Mouse (Mus musculus): ENCODE measurements around the gene Cdk15. TPM values are rescaled to one million over a fixed set of nuclear protein-coding genes. Genes with fewer than 3 reads are reported as not detected.
A peak's percentile ranks its signal among the peaks of the same experiment; 100 is the strongest.

The Cdk15 gene
- polyA plus RNA-seq, 1 experiment, result 0.12 TPM

GRCm38 (mm10) chr1:59268931-59269330 is 12.2 kb downstream of the Cdk15 start:
- no peak for DNase-seq
- 67% methylated on average over 8 of the region's 8 CpGs for WGBS

GRCm38 (mm10) chr1:59269466-59269865 is 12.8 kb downstream of the Cdk15 start:
- DNase-seq, result no peak
- Histone ChIP-seq H3K27ac (ENCODE audit: control insufficient read depth, insufficient read depth, low read length) (no peak overlapping the region), H3K36me3 (ENCODE audit: control insufficient read depth, insufficient read depth, low read length) (no peaks in the 10 kb centered on the region), H3K4me1 (replicated peaks; ENCODE audit: control insufficient read depth, insufficient read depth, low read length) (no peaks in the 10 kb centered on the region), H3K27me3 (ENCODE audit: control insufficient read depth, insufficient read depth, low read length) (no peaks in the 10 kb centered on the region), H3K4me3 (ENCODE audit: control insufficient read depth, insufficient read depth, low read length) (no peak overlapping the region)
- no peak for TF ChIP-seq CTCF (IDR thresholded peaks at IDR 0.05; ENCODE audit: borderline replicate concordance, control insufficient read depth, extremely low read depth, insufficient read depth, low read length, poor library complexity)
- no peak for TF ChIP-seq POLR2A (IDR thresholded peaks at IDR 0.05; ENCODE audit: control insufficient read depth, extremely low read depth, insufficient read depth, low read length, poor library complexity)
- WGBS, result 98% methylated on average over 6 of the region's 6 CpGs

More at GRCm38 (mm10) chr1:59268931-59269330, 12.2 kb downstream of the Cdk15 start:
- Histone ChIP-seq H3K27ac (ENCODE audit: control insufficient read depth, insufficient read depth, low read length) (no peak overlapping the region), H3K36me3 (ENCODE audit: control insufficient read depth, insufficient read depth, low read length) (no peaks in the 10 kb centered on the region), H3K4me3 (ENCODE audit: control insufficient read depth, insufficient read depth, low read length) (no peak overlapping the region), H3K4me1 (replicated peaks; ENCODE audit: control insufficient read depth, insufficient read depth, low read length) (no peaks in the 10 kb centered on the region), H3K27me3 (ENCODE audit: control insufficient read depth, insufficient read depth, low read length) (no peaks in the 10 kb centered on the region)
- TF ChIP-seq CTCF (IDR thresholded peaks at IDR 0.05; ENCODE audit: borderline replicate concordance, control insufficient read depth, extremely low read depth, insufficient read depth, low read length, poor library complexity), result no peak
- TF ChIP-seq POLR2A (IDR thresholded peaks at IDR 0.05; ENCODE audit: control insufficient read depth, extremely low read depth, insufficient read depth, low read length, poor library complexity), result no peak

- H3K27me3 ChIP-seq (ENCODE audit: control insufficient read depth, insufficient read depth, low read length), result no peaks in the 10 kb centered on the region
- H3K4me1 ChIP-seq (replicated peaks; ENCODE audit: control insufficient read depth, insufficient read depth, low read length), result no peaks in the 10 kb centered on the region
- TF ChIP-seq CTCF (IDR thresholded peaks at IDR 0.05; ENCODE audit: borderline replicate concordance, control insufficient read depth, extremely low read depth, insufficient read depth, low read length, poor library complexity) (no peak), POLR2A (IDR thresholded peaks at IDR 0.05; ENCODE audit: control insufficient read depth, extremely low read depth, insufficient read depth, low read length, poor library complexity) (no peak)
- no peaks in the 10 kb centered on the region for H3K36me3 ChIP-seq (ENCODE audit: control insufficient read depth, insufficient read depth, low read length)
- no peak for DNase-seq
- H3K4me3 ChIP-seq (ENCODE audit: control insufficient read depth, insufficient read depth, low read length), result no peak overlapping the region
- 87% methylated on average over 20 of the region's 20 CpGs for WGBS
- no peak overlapping the region for H3K27ac ChIP-seq (ENCODE audit: control insufficient read depth, insufficient read depth, low read length)
Measured at GRCm38 (mm10) chr1:59269951-59270689, 13.4 kb downstream of the Cdk15 start.

- H3K36me3 ChIP-seq (ENCODE audit: control insufficient read depth, insufficient read depth, low read length), result no peaks in the 10 kb centered on the region
- 94% methylated on average over 3 of the region's 3 CpGs for WGBS
- TF ChIP-seq CTCF (IDR thresholded peaks at IDR 0.05; ENCODE audit: borderline replicate concordance, control insufficient read depth, extremely low read depth, insufficient read depth, low read length, poor library complexity), result no peak
- H3K27ac ChIP-seq (ENCODE audit: control insufficient read depth, insufficient read depth, low read length), result no peak overlapping the region
- H3K4me3 ChIP-seq (ENCODE audit: control insufficient read depth, insufficient read depth, low read length), result no peak overlapping the region
- no peaks in the 10 kb centered on the region for H3K4me1 ChIP-seq (replicated peaks; ENCODE audit: control insufficient read depth, insufficient read depth, low read length)
- H3K27me3 ChIP-seq (ENCODE audit: control insufficient read depth, insufficient read depth, low read length), result no peaks in the 10 kb centered on the region
- DNase-seq, result no peak
Measured at GRCm38 (mm10) chr1:59272189-59272588, 15.5 kb downstream of the Cdk15 start.

- no peak for DNase-seq
- 97% methylated on average over 5 of the region's 5 CpGs for WGBS
Measured at GRCm38 (mm10) chr1:59285880-59286279, 29.2 kb downstream of the Cdk15 start.

GRCm38 (mm10) chr1:59286316-59286850 is 29.7 kb downstream of the Cdk15 start:
- no peaks in the 10 kb centered on the region for H3K4me1 ChIP-seq (replicated peaks; ENCODE audit: control insufficient read depth, insufficient read depth, low read length)
- DNase-seq, result peak; percentile 30
- WGBS, result 77% methylated on average over 13 of the region's 13 CpGs
- TF ChIP-seq POLR2A (IDR thresholded peaks at IDR 0.05; ENCODE audit: control insufficient read depth, extremely low read depth, insufficient read depth, low read length, poor library complexity) (no peak), CTCF (IDR thresholded peaks at IDR 0.05; ENCODE audit: borderline replicate concordance, control insufficient read depth, extremely low read depth, insufficient read depth, low read length, poor library complexity) (no peak)
- no peaks in the 10 kb centered on the region for H3K27me3 ChIP-seq (ENCODE audit: control insufficient read depth, insufficient read depth, low read length)
- H3K4me3 ChIP-seq (ENCODE audit: control insufficient read depth, insufficient read depth, low read length), result no peak overlapping the region
- no peaks in the 10 kb centered on the region for H3K36me3 ChIP-seq (ENCODE audit: control insufficient read depth, insufficient read depth, low read length)
- no peak overlapping the region for H3K27ac ChIP-seq (ENCODE audit: control insufficient read depth, insufficient read depth, low read length)

More at GRCm38 (mm10) chr1:59285880-59286279, 29.2 kb downstream of the Cdk15 start:
- TF ChIP-seq CTCF (IDR thresholded peaks at IDR 0.05; ENCODE audit: borderline replicate concordance, control insufficient read depth, extremely low read depth, insufficient read depth, low read length, poor library complexity) (no peak), POLR2A (IDR thresholded peaks at IDR 0.05; ENCODE audit: control insufficient read depth, extremely low read depth, insufficient read depth, low read length, poor library complexity) (no peak)
- no peak overlapping the region for H3K27ac ChIP-seq (ENCODE audit: control insufficient read depth, insufficient read depth, low read length)
- no peaks in the 10 kb centered on the region for H3K4me1 ChIP-seq (replicated peaks; ENCODE audit: control insufficient read depth, insufficient read depth, low read length)
- no peak overlapping the region for H3K4me3 ChIP-seq (ENCODE audit: control insufficient read depth, insufficient read depth, low read length)
- no peaks in the 10 kb centered on the region for H3K27me3 ChIP-seq (ENCODE audit: control insufficient read depth, insufficient read depth, low read length)
- H3K36me3 ChIP-seq (ENCODE audit: control insufficient read depth, insufficient read depth, low read length), result no peaks in the 10 kb centered on the region
